Mouse (Mus musculus): ENCODE data around the gene Prss28. TPM values are rescaled to one million over a fixed set of nuclear protein-coding genes. Genes with fewer than 3 reads are reported as not detected.

Gene Prss28
- polyA plus RNA-seq (2016; fragmentation: Nextera tagmentation; extraction: Ambion mirVana), result not detected in 2 replicates

GRCm38 (mm10) chr17:25308346-25308745 is at the start of gene Prss28:
Prss28 (plus strand) TSS chr17:25308646.
- H3K27me3 ChIP-seq (ENCODE audit: insufficient read depth, poor library complexity, severe bottlenecking), result no peaks in the 10 kb centered on the region
- WGBS, result 86% methylated on average over 4 of the region's 4 CpGs

GRCm38 (mm10) chr17:25264453-25264852 is 44.0 kb upstream of the Prss28 start:
- no peaks in the 10 kb centered on the region for H3K27me3 ChIP-seq (ENCODE audit: insufficient read depth, poor library complexity, severe bottlenecking)
- no peak overlapping the region for H3K4me3 ChIP-seq
- DNase-seq (ENCODE audit: low spot score), result no peak
- H3K4me1 ChIP-seq (replicated peaks), result peaks cover 6% of the 10 kb centered on the region
- H3K9me3 ChIP-seq, result no peaks in the 10 kb centered on the region
- peaks cover 85% of the 10 kb centered on the region for H3K36me3 ChIP-seq
- H3K27ac ChIP-seq, result no peak overlapping the region
- 86% methylated on average over 3 of the region's 3 CpGs for WGBS

More at GRCm38 (mm10) chr17:25308346-25308745, at the start of gene Prss28:
- H3K4me1 ChIP-seq (replicated peaks), result no peaks in the 10 kb centered on the region
- no peak within 1 kb of the TSS for H3K27ac ChIP-seq
- no peaks in the 10 kb centered on the region for H3K36me3 ChIP-seq
- H3K9me3 ChIP-seq, result no peaks in the 10 kb centered on the region
- no peak for DNase-seq (ENCODE audit: low spot score)
- H3K4me3 ChIP-seq, result no peak within 1 kb of the TSS

GRCm38 (mm10) chr17:25270795-25271335 is 37.6 kb upstream of the Prss28 start:
- peaks cover 62% of the 10 kb centered on the region for H3K36me3 ChIP-seq
- DNase-seq (ENCODE audit: low spot score), result no peak
- 94% methylated on average over 2 of the region's 2 CpGs for WGBS

GRCm38 (mm10) chr17:25272326-25272725 is 36.1 kb upstream of the Prss28 start:
- WGBS, result under 1% methylated on average over 10 of the region's 10 CpGs
- Histone ChIP-seq H3K27me3 (ENCODE audit: insufficient read depth, poor library complexity, severe bottlenecking) (no peaks in the 10 kb centered on the region), H3K4me3 (peak overlapping the region; percentile 96), H3K9me3 (no peaks in the 10 kb centered on the region), H3K4me1 (replicated peaks) (peaks cover 48% of the 10 kb centered on the region), H3K27ac (peak overlapping the region; percentile 100), H3K36me3 (peaks cover 48% of the 10 kb centered on the region)
- DNase-seq (ENCODE audit: low spot score), result peak; percentile 25

More at GRCm38 (mm10) chr17:25270795-25271335, 37.6 kb upstream of the Prss28 start:
- Histone ChIP-seq H3K9me3 (no peaks in the 10 kb centered on the region), H3K4me3 (peak overlapping the region; percentile 96), H3K27me3 (ENCODE audit: insufficient read depth, poor library complexity, severe bottlenecking) (no peaks in the 10 kb centered on the region), H3K27ac (no peak overlapping the region), H3K4me1 (replicated peaks) (peaks cover 48% of the 10 kb centered on the region)

- peak; percentile 92 for DNase-seq (ENCODE audit: low spot score)
- Histone ChIP-seq H3K4me3 (peak overlapping the region; percentile 96), H3K27ac (peak overlapping the region; percentile 100), H3K4me1 (replicated peaks) (peaks cover 48% of the 10 kb centered on the region), H3K36me3 (peaks cover 40% of the 10 kb centered on the region), H3K9me3 (no peaks in the 10 kb centered on the region), H3K27me3 (ENCODE audit: insufficient read depth, poor library complexity, severe bottlenecking) (no peaks in the 10 kb centered on the region)
- WGBS, result under 1% methylated on average over 92 of the region's 92 CpGs
Measured at GRCm38 (mm10) chr17:25272951-25273705, 35.3 kb upstream of the Prss28 start.

- Histone ChIP-seq H3K4me3 (peak overlapping the region; percentile 96), H3K36me3 (peaks cover 32% of the 10 kb centered on the region), H3K27me3 (ENCODE audit: insufficient read depth, poor library complexity, severe bottlenecking) (no peaks in the 10 kb centered on the region), H3K27ac (peak overlapping the region; percentile 100), H3K9me3 (no peaks in the 10 kb centered on the region), H3K4me1 (replicated peaks) (peaks cover 47% of the 10 kb centered on the region)
- under 1% methylated on average over 45 of the region's 45 CpGs for WGBS
- DNase-seq (ENCODE audit: low spot score), result peak; percentile 95
Measured at GRCm38 (mm10) chr17:25273706-25274501, 34.5 kb upstream of the Prss28 start.

GRCm38 (mm10) chr17:25274571-25275346 is 33.7 kb upstream of the Prss28 start, which contains the start of gene Ube2i:
Ube2i (minus strand) TSS chr17:25274622.
- peak within 1 kb of the TSS; percentile 100 for H3K27ac ChIP-seq
- H3K9me3 ChIP-seq, result no peaks in the 10 kb centered on the region
- no peaks in the 10 kb centered on the region for H3K27me3 ChIP-seq (ENCODE audit: insufficient read depth, poor library complexity, severe bottlenecking)
- peaks cover 39% of the 10 kb centered on the region for H3K4me1 ChIP-seq (replicated peaks)
- peaks cover 23% of the 10 kb centered on the region for H3K36me3 ChIP-seq
- peak within 1 kb of the TSS; percentile 96 for H3K4me3 ChIP-seq
- 85% methylated on average over 9 of the region's 9 CpGs for WGBS
- no peak for DNase-seq (ENCODE audit: low spot score)

- Histone ChIP-seq H3K27me3 (ENCODE audit: insufficient read depth, poor library complexity, severe bottlenecking) (no peaks in the 10 kb centered on the region), H3K27ac (no peak overlapping the region), H3K4me3 (no peak overlapping the region), H3K9me3 (no peaks in the 10 kb centered on the region), H3K36me3 (peaks cover 13% of the 10 kb centered on the region), H3K4me1 (replicated peaks) (peaks cover 28% of the 10 kb centered on the region)
- WGBS, result 98% methylated on average over 3 of the region's 3 CpGs
- no peak for DNase-seq (ENCODE audit: low spot score)
Measured at GRCm38 (mm10) chr17:25275833-25276232, 32.6 kb upstream of the Prss28 start.

GRCm38 (mm10) chr17:25282133-25282532 is 26.3 kb upstream of the Prss28 start:
- 49% methylated on average over 11 of the region's 11 CpGs for WGBS
- no peak overlapping the region for H3K27ac ChIP-seq

GRCm38 (mm10) chr17:25285033-25285432 is 23.4 kb upstream of the Prss28 start:
- 26% methylated on average over 3 of the region's 3 CpGs for WGBS
- Histone ChIP-seq H3K4me1 (replicated peaks) (no peaks in the 10 kb centered on the region), H3K27me3 (ENCODE audit: insufficient read depth, poor library complexity, severe bottlenecking) (no peaks in the 10 kb centered on the region), H3K36me3 (no peaks in the 10 kb centered on the region), H3K9me3 (no peaks in the 10 kb centered on the region), H3K4me3 (no peak overlapping the region), H3K27ac (no peak overlapping the region)
- DNase-seq (ENCODE audit: low spot score), result peak; percentile 55

More at GRCm38 (mm10) chr17:25282133-25282532, 26.3 kb upstream of the Prss28 start:
- Histone ChIP-seq H3K36me3 (no peaks in the 10 kb centered on the region), H3K4me1 (replicated peaks) (no peaks in the 10 kb centered on the region), H3K27me3 (ENCODE audit: insufficient read depth, poor library complexity, severe bottlenecking) (no peaks in the 10 kb centered on the region), H3K4me3 (no peak overlapping the region), H3K9me3 (no peaks in the 10 kb centered on the region)
- DNase-seq (ENCODE audit: low spot score), result no peak

GRCm38 (mm10) chr17:25288842-25289241 is 19.6 kb upstream of the Prss28 start:
- 24% methylated on average over 4 of the region's 4 CpGs for WGBS
- Histone ChIP-seq H3K36me3 (no peaks in the 10 kb centered on the region), H3K9me3 (no peaks in the 10 kb centered on the region), H3K27me3 (ENCODE audit: insufficient read depth, poor library complexity, severe bottlenecking) (no peaks in the 10 kb centered on the region), H3K4me3 (no peak overlapping the region), H3K27ac (no peak overlapping the region), H3K4me1 (replicated peaks) (no peaks in the 10 kb centered on the region)
- DNase-seq (ENCODE audit: low spot score), result peak; percentile 45

GRCm38 (mm10) chr17:25290411-25290810 is 18.0 kb upstream of the Prss28 start:
- Histone ChIP-seq H3K9me3 (no peaks in the 10 kb centered on the region), H3K4me1 (replicated peaks) (no peaks in the 10 kb centered on the region), H3K27me3 (ENCODE audit: insufficient read depth, poor library complexity, severe bottlenecking) (no peaks in the 10 kb centered on the region), H3K36me3 (no peaks in the 10 kb centered on the region), H3K27ac (no peak overlapping the region), H3K4me3 (no peak overlapping the region)
- 26% methylated on average over 4 of the region's 4 CpGs for WGBS
- DNase-seq (ENCODE audit: low spot score), result no peak
